8 mouse cellular contexts compared by ENCODE assay signal in the genomic region with DNA sequence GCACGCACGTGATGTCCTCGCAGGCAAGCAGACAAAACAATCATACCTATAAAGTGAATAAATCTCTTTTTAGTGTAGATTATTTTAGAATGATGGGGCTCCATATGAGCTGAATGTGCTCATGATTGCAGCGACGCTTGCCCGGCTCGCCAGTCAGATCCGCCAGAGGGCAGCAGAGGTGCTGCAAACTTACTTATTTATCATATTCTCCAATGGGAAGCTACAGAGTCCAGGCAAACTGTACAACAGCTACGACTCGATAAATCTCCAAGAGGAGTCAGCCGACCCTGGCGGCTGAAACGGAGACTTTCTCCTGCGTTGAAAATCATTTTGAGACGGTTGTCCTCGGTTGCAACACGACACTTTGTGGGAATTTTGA. TPM values are rescaled to one million over a fixed set of nuclear protein-coding genes. Genes with fewer than 3 reads are reported as not detected.
DNase-seq lines count a peak whose midpoint lies in the region; ATAC-seq and TF ChIP-seq lines count a peak whose summit lies in the region.

No protein-coding gene starts in this region.

- ATAC-seq in hindbrain, postnatal 0 days = peak; percentile 27
- peak; percentile 61 for ATAC-seq in megakaryocyte, adult 5-6 weeks (ENCODE audit: poor library complexity, severe bottlenecking)

- H3K4me1 ChIP-seq in hindbrain, postnatal 0 days (ENCODE audit: insufficient read depth, low read length) = peaks cover 11% of the 10 kb centered on the region; the same call in 1 of the 2 replicates

- H3K4me2 ChIP-seq in hindbrain, postnatal 0 days (ENCODE audit: low read depth, low read length) = peak overlapping the region; percentile 68

- peak; percentile 98 for TF ChIP-seq CTCF in gastrocnemius, adult 2 months (IDR thresholded peaks at IDR 0.05)
- peak; percentile 87 for TF ChIP-seq CTCF in hindbrain, postnatal 0 days (IDR thresholded peaks at IDR 0.05; ENCODE audit: low read depth)
- peak; percentile 95 for TF ChIP-seq CTCF in left cerebral cortex, adult 2 months (IDR thresholded peaks at IDR 0.05)

- peak; percentile 54 for DNase-seq in WW6 (ENCODE audit: low read depth, low spot score)
- DNase-seq in cerebellum, postnatal 4 days (ENCODE audit: low spot score in 2 of 2) = peak; percentile 80 to 87
- peak; percentile 86 for DNase-seq in gastrocnemius, adult 2 months
- DNase-seq in hindbrain, postnatal 0 days (ENCODE audit: low spot score) = peak; percentile 90
- peak; percentile 83 to 90 for DNase-seq in left cerebral cortex, adult 2 months (ENCODE audit: extremely low spot score in 1 of 2, low spot score in 2 of 2)
- peak; percentile 93 to 97 for DNase-seq in right cerebral cortex, adult 2 months (ENCODE audit: low spot score in 2 of 2)
- peak; percentile 87 for DNase-seq in urinary bladder, postnatal 14 days (ENCODE audit: low spot score)

- H3K27me3 ChIP-seq in hindbrain, postnatal 0 days (ENCODE audit: insufficient read depth, low read length) = no peaks in the 10 kb centered on the region

- H3K9ac ChIP-seq in hindbrain, postnatal 0 days (replicated peaks; ENCODE audit: low read length) = 0 out of 2 replicates have a peak overlapping the region, but pooled peaks have one; percentile 31

- 0% methylated on average over 17 of the region's 17 CpGs for WGBS in hindbrain, postnatal 0 days

- peak overlapping the region; percentile 86 for H3K27ac ChIP-seq in gastrocnemius, adult 2 months
- peak overlapping the region; percentile 88; the same call in 1 of the 2 replicates for H3K27ac ChIP-seq in hindbrain, postnatal 0 days
- peak overlapping the region; percentile 30; the same call in 1 of the 2 replicates for H3K27ac ChIP-seq in left cerebral cortex, adult 2 months

- H3K4me3 ChIP-seq in gastrocnemius, adult 2 months = peak overlapping the region; percentile 97
- peak overlapping the region; percentile 91 for H3K4me3 ChIP-seq in hindbrain, postnatal 0 days (ENCODE audit: low read length)
- H3K4me3 ChIP-seq in left cerebral cortex, adult 2 months = peak overlapping the region; percentile 76

- intact Hi-C loops in gastrocnemius, adult 2 months (cut with DNase I) = loop anchor here (2.0 kb wide), 1 partner anchor 106 kb away; the partner anchor contains the start of gene Uba6
- intact Hi-C loops in left cerebral cortex, adult 2 months (cut with DNase I) = loop anchor here (5.0 to 10.0 kb wide), 2 partner anchors 41 to 738 kb away; partner anchors contain the start of gene Ythdc1

- H3K9me3 ChIP-seq in hindbrain, postnatal 0 days (ENCODE audit: low read length) = no peaks in the 10 kb centered on the region

- H3K36me3 ChIP-seq in hindbrain, postnatal 0 days (ENCODE audit: insufficient read depth, low read length) = no peaks in the 10 kb centered on the region

RNA-seq across cellular contexts. Expression of gene Cenpc1, which starts 1.2 kb away (rescaled TPM):
- total RNA-seq in gastrocnemius, adult 2 months (2021) = 1 to 10 TPM; 3.0 to 5.4 TPM
- 17.8 and 18.2 TPM in 2 replicates for total RNA-seq in hindbrain, postnatal 0 days (2014; rRNA removed)
- polyA plus RNA-seq in hindbrain, postnatal 0 days (2015; fragmentation: Nextera tagmentation; extraction: Ambion mirVana) = 24.3 and 26.6 TPM in 2 replicates
- 10 to 100 TPM; 22.9 to 25.2 TPM for total RNA-seq in left cerebral cortex, adult 2 months (2021)
- 38.7 and 43.2 TPM in 2 replicates for total RNA-seq in megakaryocyte, adult 5-6 weeks (2015)
- total RNA-seq in megakaryocyte, adult 5-6 weeks (2017) = 40.5 and 44.6 TPM in 2 replicates

RNA-seq across cellular contexts. Expression of gene Stap1, which starts 5.0 kb away (rescaled TPM):
- under 1 TPM in 1 of 2 experiments, not detected in 1; 0.18 TPM for total RNA-seq in gastrocnemius, adult 2 months (2021)
- not detected in 2 replicates for total RNA-seq in hindbrain, postnatal 0 days (2014; rRNA removed)
- polyA plus RNA-seq in hindbrain, postnatal 0 days (2015; fragmentation: Nextera tagmentation; extraction: Ambion mirVana) = 0.86 and 1.1 TPM in 2 replicates
- total RNA-seq in left cerebral cortex, adult 2 months (2021) = under 1 TPM in 1 of 2 experiments, not detected in 1; 0.14 TPM
- total RNA-seq in megakaryocyte, adult 5-6 weeks (2015) = 44.8 and 57.3 TPM in 2 replicates
- total RNA-seq in megakaryocyte, adult 5-6 weeks (2017) = 36.6 and 38.5 TPM in 2 replicates

Comparison
In these comparisons a context has a peak if more than half of its experiments do, and no peak if none do; other contexts are left out.
1. Peak in every context shown above with its lines: DNase-seq, ATAC-seq, H3K4me3 ChIP-seq and H3K27ac ChIP-seq.
2. H3K27ac ChIP-seq: peak in every context shown above with its lines; median percentile 88 in hindbrain, postnatal 0 days; 86 in gastrocnemius, adult 2 months; 30 in left cerebral cortex, adult 2 months.
3. RNA of gene Stap1, which starts 5.0 kb away (total RNA-seq): 36.6 to 57.3 TPM in megakaryocyte, adult 5-6 weeks; 0.18 TPM in gastrocnemius, adult 2 months, 0.14 TPM in left cerebral cortex, adult 2 months and not detected in hindbrain, postnatal 0 days; every median in the first group is over 10 times any median in the second.